Mouse (Mus musculus) retina, embryonic 14.5 days (tissue): Measurements from ENCODE around the gene Gm28047.

Experiments
- DNase-seq: peaks from one replicate; pipeline ENCODE4 v3.0.0-alpha.2; 2015; ENCODE audit warnings: low spot score

Gm28047 gene

GRCm38 (mm10) chr15:102515791-102516190, 109.1 kb downstream of the Gm28047 start:
- DNase-seq = no peak

DNA sequence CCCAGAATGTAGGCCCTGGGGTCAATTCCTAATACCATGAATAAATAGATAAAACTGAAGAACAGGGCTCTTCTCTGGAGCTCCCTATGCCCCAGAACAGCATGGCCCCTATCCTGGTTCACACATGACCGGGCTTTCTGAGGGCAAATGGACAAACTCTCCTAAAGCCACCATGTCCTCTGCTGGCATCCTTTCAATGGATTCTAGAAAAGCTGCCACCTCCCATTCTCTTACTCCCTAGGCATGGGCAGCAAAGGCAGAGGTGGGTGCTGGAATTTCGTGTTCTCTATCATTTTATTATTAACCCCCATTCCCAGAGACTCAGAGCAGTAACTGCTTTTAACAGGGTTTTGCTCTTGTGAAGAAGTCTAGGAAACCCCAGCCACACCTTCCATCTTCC, 109.6 kb downstream of the Gm28047 start:
- no peak for DNase-seq

- DNase-seq = no peak
These were observed 111.9 kb downstream of the Gm28047 start for GRCm38 (mm10) chr15:102513004-102513403.

GRCm38 (mm10) chr15:102512471-102512870, 112.4 kb downstream of the Gm28047 start:
- DNase-seq = no peak

DNA sequence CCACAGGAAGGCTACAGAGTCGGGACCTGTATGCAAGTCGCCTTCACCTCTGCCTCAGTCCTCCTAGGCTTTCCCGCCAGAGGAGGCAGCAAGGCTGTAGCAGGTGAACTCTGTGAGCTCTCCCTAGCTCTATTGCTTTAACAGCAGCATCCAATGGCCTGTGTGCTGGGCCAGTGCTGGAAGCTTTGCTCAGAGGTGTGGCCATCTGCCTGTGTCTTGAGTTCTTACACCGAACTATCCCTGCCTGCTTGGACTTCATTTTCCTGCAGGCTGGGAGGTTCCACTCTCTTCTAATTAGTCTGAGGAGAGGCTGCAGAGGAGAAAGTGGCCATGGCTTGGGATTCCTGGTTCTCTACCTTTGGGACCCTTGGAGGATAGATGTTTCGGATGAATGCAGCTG, 112.9 kb downstream of the Gm28047 start:
- no peak for DNase-seq

DNA sequence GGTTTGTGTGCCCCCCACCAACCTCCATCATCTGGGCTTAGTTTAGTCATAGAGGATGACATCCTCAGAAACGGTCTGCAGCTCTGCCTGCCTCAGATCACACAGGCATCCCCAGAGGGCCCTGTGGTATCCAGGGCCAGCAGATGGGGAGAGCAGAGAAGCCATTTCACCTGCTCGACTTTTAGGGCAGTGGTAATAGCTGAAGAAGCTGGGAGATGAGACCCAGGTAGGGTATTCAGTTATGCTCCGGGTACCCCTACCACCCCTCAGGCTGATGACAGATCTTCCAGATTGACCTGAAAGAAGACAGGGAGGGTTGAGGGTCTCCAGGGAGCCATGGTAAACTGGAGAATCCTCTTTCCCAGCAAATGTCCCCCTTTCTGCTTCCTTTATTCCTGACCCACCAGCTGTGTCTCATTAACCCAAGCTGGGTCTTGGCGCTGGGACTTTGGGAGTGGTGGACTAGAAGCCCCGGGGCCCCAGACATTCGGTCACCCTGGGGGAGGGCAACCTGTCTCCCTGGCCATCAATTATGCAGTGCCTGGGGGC, 113.5 kb downstream of the Gm28047 start:
- peak; percentile 62 for DNase-seq

GRCm38 (mm10) chr15:102510590-102511284, 114.1 kb downstream of the Gm28047 start:
- DNase-seq = peak; percentile 94

GRCm38 (mm10) chr15:102510110-102510509, 114.8 kb downstream of the Gm28047 start:
- DNase-seq = no peak

DNA sequence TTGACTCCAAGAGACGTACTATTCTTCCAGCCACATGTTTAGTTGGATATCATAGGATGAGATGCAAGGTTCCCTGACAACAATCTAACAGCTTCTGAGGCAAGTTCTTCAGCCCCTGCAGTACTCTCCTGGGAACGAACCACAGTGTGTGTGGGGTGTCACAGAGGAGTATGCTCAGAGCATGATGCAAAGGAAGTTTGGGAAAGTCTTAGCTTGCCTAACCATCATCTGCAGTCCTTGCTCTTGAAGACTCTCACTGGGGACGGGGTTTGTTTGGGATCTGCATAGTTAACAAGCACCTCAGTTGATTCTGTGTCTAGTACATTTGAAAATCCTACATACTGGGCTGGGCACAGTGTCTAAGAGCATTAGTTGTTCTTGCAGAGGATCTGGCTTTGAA, 116.5 kb downstream of the Gm28047 start:
- DNase-seq = no peak

DNA sequence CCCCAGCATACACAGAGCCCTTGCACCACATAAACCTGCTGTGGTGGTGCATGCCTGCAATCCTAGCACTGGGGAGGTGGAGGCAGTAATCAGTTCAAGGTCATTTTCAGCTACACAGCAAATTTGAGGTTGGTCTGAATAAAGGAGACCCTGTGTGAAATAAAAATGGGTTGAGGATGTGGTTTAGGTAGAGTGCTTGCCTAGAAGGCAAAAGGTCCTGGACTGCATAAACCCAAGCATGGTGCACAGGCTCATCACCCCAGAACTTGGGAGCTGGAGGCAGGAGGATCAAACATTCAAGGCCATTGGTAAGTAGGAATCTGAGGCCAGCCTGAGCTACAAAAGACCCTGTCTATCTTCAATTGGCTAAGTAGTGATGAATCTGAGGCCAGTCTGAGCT, 117.3 kb downstream of the Gm28047 start:
- no peak for DNase-seq

- DNase-seq = no peak
These were observed 118.0 kb downstream of the Gm28047 start for GRCm38 (mm10) chr15:102506864-102507263.

GRCm38 (mm10) chr15:102506464-102506830, 118.4 kb downstream of the Gm28047 start:
- no peak for DNase-seq

GRCm38 (mm10) chr15:102505770-102506463, 119.0 kb downstream of the Gm28047 start:
- DNase-seq = no peak

GRCm38 (mm10) chr15:102505073-102505769, 119.6 kb downstream of the Gm28047 start:
- no peak for DNase-seq

DNA sequence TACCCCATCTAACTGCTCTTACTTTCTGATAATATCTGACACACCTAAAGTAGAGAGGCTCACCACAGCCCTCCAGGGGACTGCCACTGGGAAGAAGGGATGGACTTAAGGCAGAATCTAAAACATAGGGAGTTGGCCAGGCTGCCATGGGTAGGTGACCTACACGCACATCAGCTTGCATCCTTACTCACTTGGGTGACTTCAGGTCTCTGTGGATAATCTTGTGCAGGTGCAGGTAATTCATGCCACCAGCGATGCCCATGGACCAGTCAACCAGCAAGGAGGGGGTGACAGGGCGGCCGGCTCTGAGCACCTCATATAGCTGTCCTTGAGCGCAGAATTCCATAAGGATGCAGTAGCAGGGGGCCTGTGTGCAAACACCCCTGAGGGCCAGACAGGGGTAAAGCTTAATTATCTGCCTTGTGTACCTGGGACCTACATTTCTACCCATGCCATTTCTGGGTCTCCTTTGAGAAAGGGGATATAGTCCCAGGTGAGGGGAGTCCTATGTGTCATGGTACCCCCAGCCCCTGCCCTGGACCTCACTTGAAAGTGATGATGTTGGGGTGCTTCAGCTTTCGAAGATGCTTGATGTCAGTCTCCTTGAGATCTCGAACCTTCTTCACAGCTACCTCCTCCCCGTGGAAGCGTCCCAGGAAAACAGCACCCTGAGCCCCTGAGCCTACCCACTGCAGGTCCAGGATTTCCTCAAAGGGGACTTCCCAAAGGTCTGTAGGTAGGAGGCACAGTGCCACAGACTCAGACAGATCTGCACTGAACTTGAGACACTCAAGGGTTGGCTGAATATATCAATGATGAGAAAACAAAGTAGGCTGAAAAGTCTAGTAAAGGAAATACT, 120.7 kb downstream of the Gm28047 start:
- DNase-seq = no peak

DNA sequence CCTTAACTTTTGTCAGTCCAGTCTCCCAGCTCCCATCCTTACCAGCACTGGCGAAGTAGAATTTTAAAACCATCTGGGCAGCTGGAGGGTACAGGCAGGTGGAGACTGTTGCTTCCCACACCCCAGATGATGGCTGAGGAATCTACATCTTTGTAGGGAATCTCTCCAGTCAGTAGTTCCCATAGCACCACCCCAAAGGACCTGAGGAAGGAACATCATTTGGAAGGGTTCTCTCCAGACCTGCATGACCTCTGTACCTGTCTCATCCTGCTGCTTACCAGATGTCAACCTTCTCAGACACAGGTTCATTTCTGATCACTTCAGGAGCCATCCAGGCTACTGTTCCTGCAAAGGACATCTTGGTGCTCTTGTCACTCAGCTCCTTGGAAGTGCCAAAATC, 121.4 kb downstream of the Gm28047 start, which contains the start of gene Gm10337:
Gene Gm10337 (plus strand): TSS at position 276 of the 400 bp plus-strand sequence.
- DNase-seq = no peak

DNA sequence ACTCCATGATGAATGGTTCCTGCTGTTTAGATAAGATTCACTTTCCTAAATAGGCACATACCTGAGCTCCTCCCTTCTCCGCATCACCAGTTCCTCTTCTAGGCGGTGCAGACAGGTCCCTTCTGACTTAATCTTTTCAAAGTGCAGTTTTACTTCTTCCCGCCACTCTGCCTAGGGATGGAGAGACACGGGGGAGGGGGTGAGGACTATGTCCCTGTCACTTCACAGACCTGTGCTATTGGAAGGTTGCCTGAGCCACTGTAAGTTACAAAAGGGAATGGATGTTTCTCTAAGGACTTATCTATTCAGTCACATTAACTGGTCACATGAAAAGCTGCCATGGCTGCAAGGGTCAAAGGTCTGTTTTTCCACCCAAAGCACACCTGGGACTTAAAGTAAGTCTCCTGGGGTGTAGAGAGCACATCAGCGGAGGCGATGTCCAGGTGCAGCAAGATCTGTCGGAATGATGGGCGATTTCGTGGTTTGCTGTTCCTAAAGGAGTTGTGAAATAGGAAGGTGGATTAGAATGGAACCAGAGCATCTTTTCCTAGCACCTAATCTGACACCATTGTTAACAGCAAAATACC, 122.5 kb downstream of the Gm28047 start:
- DNase-seq = no peak

DNA sequence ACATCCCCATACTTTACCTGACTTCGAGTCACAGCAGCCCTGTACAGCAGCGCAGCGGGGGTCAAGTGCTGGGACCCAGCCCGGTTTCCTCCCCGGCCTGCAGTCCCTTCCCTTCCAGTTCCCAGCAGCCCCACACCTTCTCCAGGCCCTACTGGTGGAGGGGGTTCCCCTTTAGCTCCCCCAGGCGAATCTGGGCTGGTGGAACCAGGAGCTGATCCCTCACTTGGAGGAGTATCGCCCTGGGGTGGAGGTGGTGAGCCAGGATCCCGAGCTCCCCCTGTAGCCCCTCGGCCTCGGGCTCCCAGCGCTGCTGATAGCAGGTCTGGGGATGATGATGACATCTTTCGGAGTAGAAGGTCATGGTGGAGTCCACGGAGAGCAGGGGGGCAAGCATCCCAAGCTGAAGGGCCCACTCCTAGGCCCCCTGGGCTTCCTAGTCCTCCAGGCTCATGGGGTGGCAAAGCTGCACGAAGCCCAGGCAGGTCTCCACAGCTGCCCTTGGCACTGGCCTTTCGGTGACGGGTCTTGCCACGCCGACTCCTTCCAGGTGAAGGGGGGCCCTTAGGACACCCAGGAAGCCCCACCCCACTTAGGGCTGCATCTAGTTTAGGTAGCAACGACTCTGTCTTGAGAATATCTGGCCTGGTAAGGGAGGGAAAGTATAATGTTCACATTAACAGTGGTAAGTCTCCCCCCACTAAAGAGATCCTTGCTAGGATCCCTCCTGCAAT, 123.6 kb downstream of the Gm28047 start:
- DNase-seq = no peak

GRCm38 (mm10) chr15:102500479-102500878, 124.4 kb downstream of the Gm28047 start:
- no peak for DNase-seq

DNA sequence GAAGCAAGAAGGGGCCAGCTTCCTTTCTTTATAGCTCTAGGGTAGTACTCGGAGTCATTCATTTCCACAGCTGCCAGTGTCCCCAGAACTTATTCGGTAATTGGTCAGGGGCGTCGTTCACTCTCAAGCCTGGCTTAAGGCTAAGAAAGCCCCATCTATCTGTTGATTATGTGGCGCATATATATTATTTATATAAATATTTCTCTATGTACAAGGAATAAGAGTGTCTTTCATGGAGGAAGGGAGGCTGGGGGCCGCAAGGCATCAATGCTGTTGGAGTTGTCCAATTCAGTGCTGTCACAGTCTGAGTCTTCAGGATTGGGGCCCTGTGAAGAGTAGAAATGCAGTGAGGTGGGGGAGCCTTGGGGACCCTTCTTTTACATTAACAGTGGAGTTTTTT, 125.0 kb downstream of the Gm28047 start:
- DNase-seq = no peak

DNA sequence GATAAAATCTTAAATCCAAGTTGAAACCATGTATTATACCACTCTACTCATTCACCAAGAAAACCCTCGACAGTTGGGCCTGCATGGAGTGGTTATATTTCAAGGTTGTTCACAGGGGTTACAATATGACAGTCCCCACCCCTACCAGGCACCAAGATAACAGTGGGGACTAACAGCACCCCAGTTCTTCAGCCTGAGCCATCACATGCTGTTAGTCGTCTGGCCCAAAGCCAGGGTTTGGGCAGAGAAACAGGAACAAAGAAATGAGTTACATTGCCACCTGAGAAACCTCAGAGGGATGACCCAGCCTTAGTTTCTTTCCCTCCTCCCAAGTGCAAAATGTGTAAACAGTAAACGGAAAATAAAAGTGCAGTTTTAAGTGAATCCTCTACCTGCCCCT, 125.5 kb downstream of the Gm28047 start:
- DNase-seq = no peak
